Mouse (Mus musculus) left cerebral cortex, adult 2 months (tissue): ENCODE data around the gene Bsg. TPM values are rescaled to one million over a fixed set of nuclear protein-coding genes. Genes with fewer than 3 reads are reported as not detected.
A peak's percentile ranks its signal among the peaks of the same experiment; 100 is the strongest.

Source experiments
- DNase-seq, 2 experiments: peaks; one replicate each; pipeline ENCODE4 v3.0.0; 2021 to 2022; ENCODE audit warnings: low spot score in 2 of 2, mixed read lengths in 1 of 2; ENCODE audit errors: extremely low spot score in 1 of 2
- H3K27ac ChIP-seq: fragments of 200-600 bp; 2 replicates; pipeline ENCODE4 v1.8.1; 2022
- H3K4me3 ChIP-seq: fragments of 200-600 bp; 2 replicates; pipeline ENCODE4 v1.8.1; 2022
- CTCF ChIP-seq: fragments of 200-600 bp; IDR thresholded peaks from 2 replicates; pipeline ENCODE4 v1.8.1; 2022; ENCODE audit warnings: antibody characterized with exemption, mild to moderate bottlenecking, moderate library complexity
- intact Hi-C: fragments of 180-260 bp; cut with DNase I; formaldehyde crosslinking; loops from one replicate; pipeline ENCODE4 v1.15.1; 2025
- total RNA-seq, 2 experiments: library from RNA; stranded (reverse); gene quantifications; 2 replicates each; pipeline ENCODE4 v1.2.3; 2021

Gene Bsg
- total RNA-seq, 2 experiments from 2014 or later = 539 to 573 TPM

DNA sequence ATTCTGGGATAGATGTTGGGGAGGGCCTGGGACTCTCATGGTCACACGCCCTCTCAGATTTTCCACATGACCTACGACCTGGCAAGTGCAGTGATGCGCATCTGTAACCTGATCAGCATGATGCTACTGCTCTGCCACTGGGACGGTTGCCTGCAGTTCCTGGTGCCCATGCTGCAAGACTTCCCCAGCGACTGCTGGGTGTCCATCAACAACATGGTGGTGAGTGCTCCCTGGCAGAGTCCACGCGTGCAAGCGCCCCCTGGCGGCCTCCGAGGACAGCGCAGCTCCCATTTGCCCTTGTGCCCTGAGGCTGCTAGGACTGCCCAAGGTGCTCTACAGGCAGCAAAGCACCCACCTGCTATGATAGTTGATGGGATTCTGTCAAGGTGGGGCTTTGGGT is 21.8 kb downstream of the Bsg start:
- Histone ChIP-seq H3K4me3 (no peak overlapping the region), H3K27ac (no peak overlapping the region)
- intact Hi-C loops = no loop called here
- peak; percentile 66 for TF ChIP-seq CTCF
- no peak for DNase-seq

DNA sequence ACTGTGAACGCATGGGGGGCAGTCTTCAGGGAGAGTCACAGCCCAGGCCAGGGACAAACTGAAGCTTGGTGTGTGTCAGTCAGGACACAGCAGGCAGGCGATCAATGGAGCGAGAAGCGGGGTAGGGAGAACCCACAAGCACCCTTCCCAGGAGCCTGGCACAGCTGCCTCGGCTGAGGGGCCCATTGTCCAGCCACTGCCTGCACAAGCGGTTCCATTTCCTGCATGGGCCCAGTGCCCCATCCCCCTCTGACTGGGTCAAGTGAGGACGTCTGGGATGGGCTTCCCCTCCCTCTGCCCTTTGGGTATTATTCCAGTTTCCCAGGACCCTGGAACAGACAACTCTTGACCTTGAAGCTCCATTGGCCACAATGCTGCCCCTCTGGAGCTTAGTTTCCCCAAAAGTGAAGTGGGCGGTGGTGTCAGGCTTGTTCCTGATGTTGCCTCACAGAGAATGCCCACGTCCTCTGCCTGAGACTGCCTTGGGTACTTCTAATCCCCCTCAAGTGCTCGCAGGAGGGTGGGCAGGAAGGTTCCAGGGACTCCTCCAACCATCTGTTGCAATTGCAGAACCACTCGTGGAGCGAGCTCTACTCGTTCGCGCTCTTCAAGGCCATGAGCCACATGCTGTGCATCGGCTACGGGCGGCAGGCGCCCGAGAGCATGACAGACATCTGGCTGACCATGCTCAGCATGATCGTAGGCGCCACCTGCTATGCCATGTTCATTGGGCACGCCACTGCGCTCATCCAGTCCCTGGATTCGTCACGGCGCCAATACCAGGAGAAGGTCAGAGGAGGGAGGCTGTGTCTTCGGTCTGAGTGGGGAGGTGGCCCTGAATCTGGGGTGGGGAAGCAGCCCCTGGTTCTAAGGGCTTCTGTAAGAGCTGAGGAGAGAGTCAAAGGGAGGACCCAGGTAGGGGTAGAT is 24.3 kb downstream of the Bsg start:
- DNase-seq = no peak
- Histone ChIP-seq H3K27ac (peak overlapping the region; percentile 37; the same call in 1 of the 2 replicates), H3K4me3 (no peak overlapping the region)
- TF ChIP-seq CTCF = no peak
- intact Hi-C loops = no loop called here

DNA sequence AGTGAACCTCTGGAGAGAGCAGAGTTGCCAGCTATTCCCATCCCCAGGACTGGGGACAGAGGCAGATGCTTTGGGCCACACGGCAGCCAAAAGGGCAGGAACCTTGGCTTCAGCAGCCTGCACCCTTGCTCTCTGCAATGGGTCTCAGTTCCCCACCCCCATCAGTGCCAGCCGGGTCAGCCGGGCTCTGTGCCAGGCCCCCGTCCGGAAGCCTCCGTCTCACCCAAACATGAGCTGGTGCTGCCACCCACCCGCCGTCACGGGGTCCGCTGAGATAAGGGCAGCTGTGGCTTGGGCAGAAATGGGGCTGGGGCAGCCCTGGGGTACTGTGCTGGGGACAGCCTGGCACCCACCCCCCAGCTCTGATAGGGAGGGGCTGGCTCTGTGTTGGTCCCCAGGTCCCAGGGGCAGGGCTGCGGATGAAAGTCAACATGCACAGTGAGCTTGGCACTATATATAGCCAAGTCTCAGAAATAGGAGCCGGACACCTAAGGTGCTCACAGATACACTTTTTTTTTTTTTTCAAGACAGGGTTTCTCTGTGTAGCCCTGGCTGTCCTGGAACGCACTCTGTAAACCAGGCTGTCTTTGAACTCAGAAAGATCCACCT is 25.2 kb downstream of the Bsg start:
- H3K27ac ChIP-seq = peak overlapping the region; percentile 42; the same call in 1 of the 2 replicates
- intact Hi-C loops = no loop called here
- peak in 1 of 2 experiments; percentile 59 for DNase-seq
- H3K4me3 ChIP-seq = no peak overlapping the region
- TF ChIP-seq CTCF = no peak

DNA sequence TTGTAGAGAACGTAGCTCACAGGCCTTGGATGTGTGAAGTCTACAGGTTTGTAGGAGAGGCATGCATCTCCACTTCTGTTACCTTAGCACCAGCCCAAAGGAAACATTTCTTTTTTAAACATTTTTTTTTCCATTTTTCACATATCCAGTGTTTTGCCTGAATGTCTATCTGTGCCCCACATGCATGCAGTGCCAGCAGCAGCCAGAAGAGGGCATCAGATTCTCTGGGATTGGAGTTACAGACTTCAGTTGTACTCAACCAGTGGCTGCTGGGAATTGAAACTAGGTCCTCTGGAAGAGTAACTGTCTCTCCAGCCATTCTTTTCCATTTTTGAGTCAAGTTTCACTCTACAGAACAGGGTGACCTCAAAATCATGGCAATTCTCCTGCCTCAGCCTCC is 28.2 kb downstream of the Bsg start:
- no peak overlapping the region for H3K4me3 ChIP-seq
- H3K27ac ChIP-seq = no peak overlapping the region
- no peak for DNase-seq
- peak; percentile 71 for TF ChIP-seq CTCF
- intact Hi-C loops = no loop called here

- Histone ChIP-seq H3K4me3 (no peak overlapping the region), H3K27ac (no peak overlapping the region)
- no peak for TF ChIP-seq CTCF
- intact Hi-C loops = no loop called here
- no peak for DNase-seq
Observed at GRCm38 (mm10) chr10:79733847-79734246, 29.6 kb downstream of the Bsg start.

GRCm38 (mm10) chr10:79735361-79735760 is 31.1 kb downstream of the Bsg start:
- intact Hi-C loops = no loop called here
- TF ChIP-seq CTCF = no peak
- no peak overlapping the region for H3K27ac ChIP-seq

GRCm38 (mm10) chr10:79736706-79737105 is 32.4 kb downstream of the Bsg start:
- Histone ChIP-seq H3K27ac (no peak overlapping the region), H3K4me3 (no peak overlapping the region)
- intact Hi-C loops = no loop called here
- no peak for TF ChIP-seq CTCF
- DNase-seq = no peak

More at GRCm38 (mm10) chr10:79735361-79735760, 31.1 kb downstream of the Bsg start:
- no peak overlapping the region for H3K4me3 ChIP-seq
- DNase-seq = no peak

- no peak for DNase-seq
- intact Hi-C loops = no loop called here
- H3K27ac ChIP-seq = no peak overlapping the region
- TF ChIP-seq CTCF = peak; percentile 62
- H3K4me3 ChIP-seq = no peak overlapping the region
Observed at GRCm38 (mm10) chr10:79738259-79738658, 34.0 kb downstream of the Bsg start.

DNA sequence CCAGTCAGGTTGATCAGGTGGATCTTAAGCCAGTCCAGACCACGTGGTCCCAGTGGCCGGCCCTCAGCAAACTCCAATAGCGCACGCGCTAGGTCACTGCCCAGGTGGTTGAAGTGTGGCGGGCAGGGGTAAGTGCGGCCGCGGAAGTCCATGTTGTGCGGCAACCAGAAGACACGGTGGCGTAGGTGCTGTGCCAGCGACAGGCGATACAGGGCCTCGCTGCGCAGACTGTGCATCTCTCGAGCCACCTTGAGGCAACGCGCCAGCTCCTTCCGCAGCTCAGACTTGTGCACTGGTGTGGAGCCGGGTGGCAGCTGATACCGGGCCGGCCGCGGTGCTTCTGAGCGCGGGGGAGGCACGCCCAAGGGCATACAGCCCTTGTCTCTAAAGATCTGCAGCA is 34.9 kb downstream of the Bsg start:
- TF ChIP-seq CTCF = no peak
- no peak for DNase-seq
- Histone ChIP-seq H3K4me3 (no peak overlapping the region), H3K27ac (no peak overlapping the region)
- intact Hi-C loops = no loop called here

DNA sequence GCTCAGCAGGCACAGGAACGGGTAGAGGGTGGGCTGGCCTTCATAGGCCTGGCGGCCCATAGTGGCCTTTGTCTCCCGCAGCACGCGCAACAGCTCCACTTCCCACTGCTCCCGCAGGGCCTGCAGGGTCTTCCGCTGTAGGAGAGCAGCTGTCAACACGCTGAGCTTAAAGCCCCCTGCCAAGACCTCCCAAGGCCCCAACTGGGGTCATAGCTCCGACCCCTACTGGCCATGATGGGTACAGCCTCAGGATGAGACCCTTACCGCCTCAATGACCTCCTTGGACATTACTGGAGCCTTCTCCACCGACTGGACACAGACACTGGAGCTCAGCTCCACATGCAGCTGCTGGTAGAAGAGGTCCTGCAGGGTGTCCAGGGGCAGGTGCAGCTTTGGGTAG is 36.6 kb downstream of the Bsg start:
- Histone ChIP-seq H3K4me3 (no peak overlapping the region), H3K27ac (no peak overlapping the region)
- intact Hi-C loops = no loop called here
- TF ChIP-seq CTCF = peak; percentile 43
- no peak for DNase-seq

DNA sequence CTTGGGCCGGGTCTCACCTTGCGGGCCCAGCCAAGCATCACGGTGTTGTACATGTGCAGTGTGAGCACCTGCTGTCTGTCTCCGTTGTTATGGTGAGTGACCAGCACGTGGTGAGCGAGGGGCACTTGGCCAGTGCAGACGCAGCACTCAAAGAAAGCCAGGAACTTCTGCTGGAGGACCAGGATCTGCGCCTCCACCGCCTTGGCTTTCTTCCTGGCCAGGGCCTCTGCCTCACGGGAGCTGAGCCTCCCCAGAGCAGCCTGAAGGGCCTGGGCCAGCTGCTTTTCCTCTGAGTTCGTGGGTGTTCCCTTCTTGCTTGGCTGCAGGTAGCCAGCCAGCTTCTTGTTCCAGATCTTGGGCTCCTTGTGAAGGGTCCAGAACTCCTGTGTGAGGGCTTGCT is 38.9 kb downstream of the Bsg start:
- H3K4me3 ChIP-seq = no peak overlapping the region
- DNase-seq = no peak
- intact Hi-C loops = no loop called here
- no peak overlapping the region for H3K27ac ChIP-seq
- no peak for TF ChIP-seq CTCF

DNA sequence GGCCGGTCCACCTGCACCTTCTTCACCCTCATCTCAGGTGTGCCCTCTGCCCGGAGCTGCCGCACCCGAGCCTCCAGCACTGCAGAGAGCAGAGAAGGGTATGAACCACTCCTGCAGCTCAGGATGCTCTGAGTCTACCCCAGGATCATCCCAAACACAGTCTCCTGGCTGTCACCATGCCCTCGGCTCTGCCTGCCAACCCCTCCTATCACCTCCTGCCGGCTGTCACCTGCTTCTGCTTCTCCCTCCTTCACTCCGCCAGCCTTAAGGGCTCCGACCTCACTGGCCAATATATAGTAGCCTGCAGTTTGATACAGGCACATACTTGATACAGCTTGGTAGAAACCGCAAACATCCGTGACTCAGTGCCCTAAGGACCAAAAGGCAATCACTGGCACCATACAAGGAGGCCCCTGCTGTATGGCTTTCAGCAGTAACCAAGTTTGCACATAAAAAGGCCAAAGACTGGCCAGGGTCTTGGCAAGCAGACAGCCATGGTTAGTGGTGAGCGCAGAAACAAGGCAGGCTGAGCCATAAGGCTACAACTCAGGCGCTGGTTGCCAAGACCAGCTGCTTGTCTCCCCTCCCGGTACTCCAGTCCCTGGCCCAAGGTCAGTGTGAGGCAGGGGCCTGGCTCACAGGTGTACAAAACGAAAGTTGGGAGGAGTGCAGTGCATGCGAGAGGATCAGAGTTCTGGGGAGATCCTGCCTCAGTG is 39.5 kb downstream of the Bsg start:
- H3K27ac ChIP-seq = no peak overlapping the region
- no peak for TF ChIP-seq CTCF
- no peak for DNase-seq
- intact Hi-C loops = no loop called here
- no peak overlapping the region for H3K4me3 ChIP-seq
